Mouse (Mus musculus) forebrain, embryonic 14.5 days (tissue): Measurements from ENCODE around the gene 1700019N19Rik. TPM values are rescaled to one million over a fixed set of nuclear protein-coding genes. Genes with fewer than 3 reads are reported as not detected.
A peak's percentile ranks its signal among the peaks of the same experiment; 100 is the strongest.

Source experiments
- ATAC-seq: fragments of 200-750 bp; cut with Nextera tagmentation; 2 replicates; pipeline ENCODE4 v1.8.0; 2017; ENCODE audit warnings: mild to moderate bottlenecking, moderate library complexity
- DNase-seq: peaks from one replicate; pipeline ENCODE4 v3.0.0-alpha.2; 2015; ENCODE audit warnings: low spot score
- H3K27ac ChIP-seq: fragments of 300-500 bp; sonication (generic); 2 replicates; pipeline ENCODE4 v1.5.1; 2014; ENCODE audit warnings: low read depth, mild to moderate bottlenecking, control low read depth, low read length, moderate library complexity
- H3K27me3 ChIP-seq: fragments of 300-500 bp; sonication (generic); replicated peaks from 2 replicates; pipeline ENCODE4 v1.6.1; 2014; ENCODE audit warnings: low read length, control low read depth, mixed read lengths; ENCODE audit not compliant: control insufficient read depth, insufficient read depth
- H3K36me3 ChIP-seq: fragments of 300-500 bp; sonication (generic); 2 replicates; pipeline ENCODE4 v1.6.1; 2014; ENCODE audit warnings: low read length, control low read depth; ENCODE audit not compliant: control insufficient read depth, insufficient read depth
- H3K4me1 ChIP-seq: fragments of 300-500 bp; sonication (generic); 2 replicates; pipeline ENCODE4 v1.6.1; 2014; ENCODE audit warnings: antibody characterized with exemption, low read length, control low read depth; ENCODE audit not compliant: control insufficient read depth, insufficient read depth
- H3K4me2 ChIP-seq: fragments of 300-500 bp; sonication (generic); 2 replicates; pipeline ENCODE4 v1.6.1; 2014; ENCODE audit warnings: mild to moderate bottlenecking, control low read depth, low read length
- H3K4me3 ChIP-seq: fragments of 300-500 bp; sonication (generic); 2 replicates; pipeline ENCODE4 v1.5.1; 2014; ENCODE audit warnings: low read depth, low read length, control low read depth
- H3K9ac ChIP-seq: fragments of 300-500 bp; sonication (generic); 2 replicates; pipeline ENCODE4 v1.6.1; 2014; ENCODE audit warnings: mild to moderate bottlenecking, low read length, control low read depth, moderate library complexity
- H3K9me3 ChIP-seq: fragments of 300-500 bp; sonication (generic); replicated peaks from 2 replicates; pipeline ENCODE4 v1.6.1; 2016; ENCODE audit warnings: low read length, control low read depth, mixed read lengths; ENCODE audit not compliant: control insufficient read depth
- WGBS: fragments of 180-500 bp; shearing (Covaris S2); extraction: QIAGEN DNeasy Blood & Tissue Kit; methylation state at CpG from one replicate; pipeline ENCODE4 v1.1.7; 2014; 5-methylcytosine and 5-hydroxymethylcytosine counted together
- polyA plus RNA-seq: library from polyadenylated mRNA; unstranded; fragments of >200 nt; fragmentation: Nextera tagmentation; extraction: Ambion mirVana; gene quantifications from 2 replicates; pipeline ENCODE4 v1.2.1, GENCODE M21; 2014

1700019N19Rik gene
- polyA plus RNA-seq, 1 experiment from 2014 or later = not detected

GRCm38 (mm10) chr19:58830182-58830581 lies 35.9 kb upstream of the 1700019N19Rik start:
- H3K27me3 ChIP-seq = no peaks in the 10 kb centered on the region
- no peak overlapping the region for H3K9ac ChIP-seq
- 0 out of 2 replicates have a peak, but pooled peaks cover under 1% of the 10 kb centered on the region for H3K36me3 ChIP-seq
- peaks cover 9% of the 10 kb centered on the region for H3K4me1 ChIP-seq
- H3K27ac ChIP-seq = peak overlapping the region; percentile 88
- H3K4me2 ChIP-seq = no peak overlapping the region
- DNase-seq (peak; percentile 73), ATAC-seq (peak; percentile 30; the same call in 1 of the 2 replicates)
- H3K9me3 ChIP-seq = no peaks in the 10 kb centered on the region
- WGBS = 80% methylated on average over 7 of the region's 7 CpGs
- no peak overlapping the region for H3K4me3 ChIP-seq

DNA sequence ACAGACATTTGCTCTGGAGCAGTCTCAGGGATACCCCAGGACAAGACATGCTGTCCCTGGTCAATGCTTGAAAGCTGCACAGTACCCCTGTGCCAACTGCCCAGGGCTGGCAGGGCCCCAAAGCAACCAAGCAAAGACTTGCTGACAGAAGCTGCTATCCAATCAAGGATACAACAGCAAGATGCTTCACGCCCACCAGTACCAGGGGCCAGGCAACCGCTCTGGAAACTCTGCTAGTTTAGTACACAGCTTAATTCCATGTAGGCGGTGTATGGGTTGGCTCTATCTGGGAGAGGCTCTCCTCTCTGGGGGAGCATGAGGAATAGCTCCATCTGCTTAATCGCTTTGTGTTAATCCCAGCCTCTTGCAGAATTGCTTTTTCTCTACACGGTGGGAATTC lies 35.3 kb upstream of the 1700019N19Rik start:
- WGBS = 58% methylated on average over 5 of the region's 5 CpGs
- Histone ChIP-seq H3K9ac (no peak overlapping the region), H3K4me3 (no peak overlapping the region), H3K4me1 (peaks cover 9% of the 10 kb centered on the region), H3K27me3 (no peaks in the 10 kb centered on the region), H3K36me3 (0 out of 2 replicates have a peak, but pooled peaks cover 4% of the 10 kb centered on the region), H3K4me2 (no peak overlapping the region), H3K9me3 (no peaks in the 10 kb centered on the region), H3K27ac (peak overlapping the region; percentile 88)
- DNase-seq = peak; percentile 62
- ATAC-seq = peak; percentile 73; the same call in 1 of the 2 replicates

GRCm38 (mm10) chr19:58827656-58828055 lies 33.4 kb upstream of the 1700019N19Rik start:
- H3K27ac ChIP-seq = no peak overlapping the region
- 56% methylated on average over 7 of the region's 7 CpGs for WGBS

GRCm38 (mm10) chr19:58824316-58824715 lies 30.1 kb upstream of the 1700019N19Rik start:
- Histone ChIP-seq H3K27me3 (no peaks in the 10 kb centered on the region), H3K36me3 (0 out of 2 replicates have a peak, but pooled peaks cover 4% of the 10 kb centered on the region), H3K4me3 (no peak overlapping the region), H3K9ac (no peak overlapping the region), H3K9me3 (no peaks in the 10 kb centered on the region), H3K4me1 (no peaks in the 10 kb centered on the region; the same call in 1 of the 2 replicates), H3K27ac (no peak overlapping the region), H3K4me2 (no peak overlapping the region)
- DNase-seq (no peak), ATAC-seq (no peak)
- 57% methylated on average over 1 of the region's 1 CpGs for WGBS

More at GRCm38 (mm10) chr19:58827656-58828055, 33.4 kb upstream of the 1700019N19Rik start:
- no peaks in the 10 kb centered on the region for H3K9me3 ChIP-seq
- peaks cover 9% of the 10 kb centered on the region for H3K4me1 ChIP-seq
- no peaks in the 10 kb centered on the region for H3K27me3 ChIP-seq
- H3K4me3 ChIP-seq = no peak overlapping the region
- DNase-seq (no peak), ATAC-seq (no peak)
- no peak overlapping the region for H3K9ac ChIP-seq
- no peak overlapping the region for H3K4me2 ChIP-seq
- 0 out of 2 replicates have a peak, but pooled peaks cover 4% of the 10 kb centered on the region for H3K36me3 ChIP-seq

- Histone ChIP-seq H3K9me3 (no peaks in the 10 kb centered on the region), H3K36me3 (0 out of 2 replicates have a peak, but pooled peaks cover 4% of the 10 kb centered on the region), H3K27ac (no peak overlapping the region), H3K9ac (no peak overlapping the region), H3K4me3 (no peak overlapping the region), H3K4me1 (no peaks in the 10 kb centered on the region), H3K27me3 (no peaks in the 10 kb centered on the region), H3K4me2 (no peak overlapping the region)
- DNase-seq = no peak
- 94% methylated on average over 3 of the region's 3 CpGs for WGBS
- no peak for ATAC-seq
Measured at GRCm38 (mm10) chr19:58823301-58823700, 29.0 kb upstream of the 1700019N19Rik start.

- H3K27ac ChIP-seq = no peak overlapping the region
- H3K4me1 ChIP-seq = no peaks in the 10 kb centered on the region
Measured at GRCm38 (mm10) chr19:58822454-58823200, 28.4 kb upstream of the 1700019N19Rik start.

DNA sequence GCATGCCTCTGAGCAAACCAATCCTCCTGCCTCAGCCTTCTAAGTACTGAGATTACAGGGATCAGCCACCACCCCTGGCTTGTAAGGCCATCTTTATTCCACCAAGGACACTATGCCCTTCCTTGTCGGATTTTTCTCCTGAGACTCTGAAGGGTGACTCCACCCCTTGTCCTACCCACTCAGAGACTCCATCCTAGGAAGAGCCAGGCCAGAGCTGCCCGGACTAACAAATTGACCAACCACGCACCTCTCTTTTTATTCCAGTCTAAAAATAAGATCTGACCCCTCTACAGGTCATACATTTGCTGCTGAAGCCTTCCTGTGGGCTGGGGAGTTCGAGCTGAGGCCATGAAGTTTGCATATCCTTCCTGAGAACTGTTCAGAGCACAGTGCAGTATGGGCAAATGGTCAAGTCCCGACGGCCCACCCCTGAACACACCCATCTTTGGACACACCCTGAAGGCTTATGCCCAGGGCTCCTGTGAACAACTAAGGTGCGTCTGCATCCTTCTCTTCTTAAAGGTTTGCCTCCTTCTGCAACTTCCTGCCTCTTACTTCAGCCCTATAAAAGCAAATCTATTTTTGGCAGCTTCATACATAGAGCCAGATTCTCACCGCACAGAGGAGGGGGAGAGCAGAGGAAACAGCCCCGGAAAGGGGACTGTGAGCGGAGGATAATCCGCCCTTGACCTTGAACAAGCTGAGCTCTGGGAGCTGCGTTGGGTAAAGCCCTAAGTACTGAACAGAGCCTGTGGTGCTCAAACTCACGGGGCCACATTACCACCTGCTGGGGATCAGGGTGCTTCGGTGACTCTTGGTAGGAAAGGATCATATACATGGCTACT lies 24.5 kb upstream of the 1700019N19Rik start:
- Histone ChIP-seq H3K9ac (no peak overlapping the region), H3K36me3 (no peaks in the 10 kb centered on the region), H3K27ac (no peak overlapping the region), H3K4me3 (no peak overlapping the region), H3K9me3 (no peaks in the 10 kb centered on the region), H3K27me3 (no peaks in the 10 kb centered on the region), H3K4me1 (no peaks in the 10 kb centered on the region), H3K4me2 (no peak overlapping the region)
- DNase-seq (no peak), ATAC-seq (no peak)
- WGBS = 83% methylated on average over 14 of the region's 14 CpGs

More at GRCm38 (mm10) chr19:58822454-58823200, 28.4 kb upstream of the 1700019N19Rik start:
- Histone ChIP-seq H3K36me3 (0 out of 2 replicates have a peak, but pooled peaks cover 4% of the 10 kb centered on the region), H3K9me3 (no peaks in the 10 kb centered on the region), H3K27me3 (no peaks in the 10 kb centered on the region), H3K4me2 (no peak overlapping the region), H3K9ac (no peak overlapping the region), H3K4me3 (no peak overlapping the region)
- ATAC-seq = no peak
- DNase-seq = no peak
- WGBS = 87% methylated on average over 20 of the region's 20 CpGs

DNA sequence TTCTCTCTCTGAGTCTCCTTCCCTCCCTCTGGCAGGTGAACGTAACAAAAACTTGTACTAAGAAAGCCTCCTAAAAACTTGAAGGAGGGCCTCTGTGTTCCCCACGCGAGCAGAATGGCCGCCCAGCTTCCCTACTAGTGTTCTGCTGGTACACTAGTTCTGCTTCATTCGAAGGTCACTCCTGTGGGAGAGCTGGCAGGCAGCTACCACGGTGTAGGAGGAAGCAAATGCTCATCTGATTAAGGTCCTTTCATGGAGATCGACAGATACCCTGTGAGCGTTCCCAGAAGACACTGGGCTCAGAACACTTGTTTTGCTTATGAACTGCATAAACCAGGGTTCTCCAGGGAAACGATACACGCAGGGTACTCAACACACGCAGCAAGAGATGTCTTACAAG lies 23.1 kb upstream of the 1700019N19Rik start:
- 90% methylated on average over 11 of the region's 11 CpGs for WGBS
- DNase-seq (no peak), ATAC-seq (no peak)
- no peak overlapping the region for H3K4me2 ChIP-seq
- H3K27ac ChIP-seq = no peak overlapping the region
- no peaks in the 10 kb centered on the region for H3K9me3 ChIP-seq
- no peaks in the 10 kb centered on the region for H3K27me3 ChIP-seq
- no peaks in the 10 kb centered on the region for H3K36me3 ChIP-seq
- no peaks in the 10 kb centered on the region for H3K4me1 ChIP-seq
- H3K9ac ChIP-seq = no peak overlapping the region
- no peak overlapping the region for H3K4me3 ChIP-seq
